Mouse (Mus musculus) lung, embryonic 16.5 days (tissue): Measurements from ENCODE around the gene Fam129c. TPM values are rescaled to one million over a fixed set of nuclear protein-coding genes. Genes with fewer than 3 reads are reported as not detected.
A peak's percentile ranks its signal among the peaks of the same experiment; 100 is the strongest.

Experiments used
- ATAC-seq: fragments of 200-750 bp; cut with Nextera tagmentation; 2 replicates; pipeline ENCODE4 v1.8.0; 2017; ENCODE audit warnings: low read depth, mild to moderate bottlenecking, moderate library complexity
- H3K27ac ChIP-seq: fragments of 300-500 bp; sonication (generic); 2 replicates; pipeline ENCODE4 v1.5.1; 2014; ENCODE audit warnings: mild to moderate bottlenecking, control low read depth, low read length
- H3K27me3 ChIP-seq: fragments of 300-500 bp; sonication (generic); 2 replicates; pipeline ENCODE4 v1.6.1; 2014; ENCODE audit warnings: low read depth, low read length, mixed read lengths; ENCODE audit not compliant: control insufficient read depth, insufficient read depth
- H3K36me3 ChIP-seq: fragments of 300-500 bp; sonication (generic); 2 replicates; pipeline ENCODE4 v1.6.1; 2014; ENCODE audit warnings: low read length; ENCODE audit not compliant: control insufficient read depth, insufficient read depth
- H3K4me1 ChIP-seq: fragments of 300-500 bp; sonication (generic); replicated peaks from 2 replicates; pipeline ENCODE4 v1.6.1; 2014; ENCODE audit warnings: low read length, mixed read lengths; ENCODE audit not compliant: control insufficient read depth, insufficient read depth
- H3K4me2 ChIP-seq: fragments of 300-500 bp; sonication (generic); 2 replicates; pipeline ENCODE4 v1.6.1; 2014; ENCODE audit warnings: low read depth, low read length, control low read depth
- H3K4me3 ChIP-seq: fragments of 300-500 bp; sonication (generic); 2 replicates; pipeline ENCODE4 v1.5.1; 2014; ENCODE audit warnings: mild to moderate bottlenecking, low read length, control low read depth
- H3K9ac ChIP-seq: fragments of 300-500 bp; sonication (generic); 2 replicates; pipeline ENCODE4 v1.6.1; 2014; ENCODE audit warnings: low read length, control low read depth
- H3K9me3 ChIP-seq: fragments of 300-500 bp; sonication (generic); 2 replicates; pipeline ENCODE4 v1.6.1; 2016; ENCODE audit warnings: low read length; ENCODE audit not compliant: control insufficient read depth
- WGBS: fragments of 180-500 bp; shearing (Covaris S2); extraction: QIAGEN DNeasy Blood & Tissue Kit; methylation state at CpG from one replicate; pipeline ENCODE4 v1.1.7; 2014; 5-methylcytosine and 5-hydroxymethylcytosine counted together
- polyA plus RNA-seq: library from polyadenylated mRNA; unstranded; fragments of >200 nt; fragmentation: Nextera tagmentation; extraction: Ambion mirVana; gene quantifications from 2 replicates; pipeline ENCODE4 v1.2.1, GENCODE M21; 2015

The Fam129c gene
- polyA plus RNA-seq, 1 experiment from 2014 or later = 2.7 TPM

DNA sequence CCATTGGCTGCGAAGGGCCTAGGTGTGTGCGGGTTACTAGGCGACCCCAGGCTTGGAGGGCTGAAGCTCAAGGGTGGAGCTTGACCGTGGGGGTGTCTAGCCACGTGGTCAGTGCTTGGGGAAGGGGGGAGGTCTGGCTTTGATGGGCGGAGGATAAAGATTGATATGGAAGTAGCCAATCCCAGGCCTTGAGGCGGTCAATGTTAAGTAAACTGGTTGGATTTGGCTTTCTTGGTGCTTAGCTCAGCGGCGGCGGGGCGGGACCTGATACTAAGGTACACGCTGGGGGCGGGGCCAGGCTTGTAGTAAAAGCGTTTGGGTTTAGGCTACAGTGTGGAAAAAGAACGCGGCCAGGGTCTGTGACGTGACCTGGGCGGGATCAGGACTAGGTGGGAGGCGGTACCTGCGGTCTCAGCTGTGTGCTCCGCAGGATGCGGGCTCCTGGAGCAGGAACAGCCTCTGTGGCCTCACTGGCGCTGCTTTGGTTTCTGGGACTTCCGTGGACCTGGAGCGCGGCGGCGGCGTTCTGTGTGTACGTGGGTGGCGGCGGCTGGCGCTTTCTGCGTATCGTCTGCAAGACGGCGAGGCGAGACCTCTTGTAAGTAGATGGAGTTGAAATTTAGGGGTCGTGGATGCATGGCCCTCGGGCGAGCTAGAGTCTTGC lies 27.0 kb upstream of the Fam129c start:
- ATAC-seq = peak; percentile 87
- peak overlapping the region; percentile 85 for H3K27ac ChIP-seq
- WGBS = under 1% methylated on average over 41 of the region's 41 CpGs

DNA sequence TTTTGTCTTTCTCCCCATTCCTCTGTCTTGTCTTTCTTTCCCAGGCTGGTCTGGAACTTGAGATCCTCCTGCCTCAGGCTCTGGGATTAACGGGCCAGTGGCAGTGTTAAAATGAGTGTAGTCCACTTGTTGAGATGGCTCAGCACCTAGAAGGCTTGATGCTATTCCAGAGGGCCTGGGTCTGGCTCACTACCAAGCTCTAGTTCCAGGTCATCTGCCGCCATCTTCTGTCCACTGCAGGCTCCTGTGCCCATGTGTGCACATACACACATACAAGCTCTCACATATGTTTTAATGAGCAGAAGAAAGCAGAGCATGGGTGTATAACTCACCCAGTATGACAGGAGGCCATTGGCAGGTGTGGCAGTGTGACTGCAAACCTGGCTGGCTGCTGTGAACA lies 25.4 kb upstream of the Fam129c start:
- no peaks in the 10 kb centered on the region for H3K36me3 ChIP-seq
- H3K4me1 ChIP-seq = peaks cover 9% of the 10 kb centered on the region
- no peaks in the 10 kb centered on the region for H3K9me3 ChIP-seq
- no peak for ATAC-seq
- H3K4me3 ChIP-seq = no peak overlapping the region
- WGBS = 77% methylated on average over 2 of the region's 2 CpGs
- H3K27ac ChIP-seq = peak overlapping the region; percentile 60; the same call in 1 of the 2 replicates
- no peaks in the 10 kb centered on the region for H3K27me3 ChIP-seq
- no peak overlapping the region for H3K4me2 ChIP-seq
- no peak overlapping the region for H3K9ac ChIP-seq

More for the DNA sequence above, 27.0 kb upstream of the Fam129c start:
- Histone ChIP-seq H3K4me1 (peaks cover 9% of the 10 kb centered on the region), H3K9ac (peak overlapping the region; percentile 67), H3K36me3 (no peaks in the 10 kb centered on the region), H3K9me3 (no peaks in the 10 kb centered on the region), H3K4me3 (peak overlapping the region; percentile 62), H3K27me3 (no peaks in the 10 kb centered on the region), H3K4me2 (peak overlapping the region; percentile 74)

DNA sequence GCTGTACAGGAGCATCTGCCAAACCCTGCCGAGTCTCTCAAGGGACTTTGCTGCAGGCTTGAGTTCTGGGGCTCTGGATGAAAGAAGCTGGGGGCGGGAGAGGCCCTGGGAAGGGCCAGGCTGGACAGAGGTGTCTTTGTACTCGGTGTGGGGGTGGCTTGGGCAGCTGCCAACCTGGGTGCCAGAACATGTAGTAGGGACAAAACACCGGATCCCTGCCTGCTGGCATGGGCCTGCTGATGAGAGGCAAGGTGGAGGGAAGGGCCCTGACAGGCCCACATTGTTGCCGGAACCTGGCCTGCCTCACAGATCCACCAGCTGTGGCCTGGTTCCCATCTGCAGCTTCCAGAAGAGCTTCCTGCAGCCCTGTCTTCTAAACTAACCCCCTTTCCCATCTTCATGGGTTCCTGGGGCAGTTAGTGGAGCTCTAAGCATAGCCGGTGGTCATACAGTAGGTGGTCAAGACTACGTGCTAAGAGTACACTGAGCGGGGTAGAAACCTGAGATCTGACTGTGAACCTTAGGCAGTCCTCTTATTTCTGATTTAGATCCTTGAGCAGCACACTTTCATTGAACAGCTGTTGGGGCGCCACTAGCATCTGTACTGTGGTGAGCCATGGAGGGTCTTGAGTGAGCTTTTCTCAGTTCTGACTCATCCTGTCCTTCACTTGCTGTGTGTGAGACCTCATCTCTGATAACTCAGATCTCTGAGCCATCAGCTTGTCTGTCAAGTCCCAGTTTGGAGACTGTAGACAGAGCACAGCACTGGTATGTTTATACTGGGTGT lies 24.4 kb upstream of the Fam129c start:
- ATAC-seq = peak; percentile 5; the same call in 1 of the 2 replicates
- Histone ChIP-seq H3K27ac (peak overlapping the region; percentile 60), H3K27me3 (no peaks in the 10 kb centered on the region), H3K9ac (no peak overlapping the region), H3K9me3 (no peaks in the 10 kb centered on the region), H3K36me3 (no peaks in the 10 kb centered on the region), H3K4me3 (no peak overlapping the region), H3K4me1 (peaks cover 9% of the 10 kb centered on the region), H3K4me2 (no peak overlapping the region)
- WGBS = 59% methylated on average over 9 of the region's 9 CpGs

DNA sequence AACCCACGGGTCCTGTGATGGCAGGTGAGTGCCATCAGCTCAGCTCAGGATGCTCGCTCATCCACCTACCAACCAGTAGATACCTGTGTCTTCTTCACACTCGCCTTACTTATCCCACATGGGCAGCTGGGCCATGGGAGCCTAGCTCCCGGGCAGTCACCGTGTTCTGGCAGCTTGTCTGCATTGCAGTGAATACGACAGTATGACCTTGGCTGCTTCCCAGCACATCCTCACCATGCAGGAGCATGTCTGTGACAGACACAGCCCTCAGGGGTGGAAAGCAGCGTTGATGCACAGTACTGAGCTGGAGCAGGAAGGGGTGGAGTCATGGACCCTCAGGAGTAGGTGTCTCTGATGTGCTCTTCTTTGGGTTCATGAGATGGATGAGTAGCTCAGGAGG lies 23.0 kb upstream of the Fam129c start:
- no peak for ATAC-seq

DNA sequence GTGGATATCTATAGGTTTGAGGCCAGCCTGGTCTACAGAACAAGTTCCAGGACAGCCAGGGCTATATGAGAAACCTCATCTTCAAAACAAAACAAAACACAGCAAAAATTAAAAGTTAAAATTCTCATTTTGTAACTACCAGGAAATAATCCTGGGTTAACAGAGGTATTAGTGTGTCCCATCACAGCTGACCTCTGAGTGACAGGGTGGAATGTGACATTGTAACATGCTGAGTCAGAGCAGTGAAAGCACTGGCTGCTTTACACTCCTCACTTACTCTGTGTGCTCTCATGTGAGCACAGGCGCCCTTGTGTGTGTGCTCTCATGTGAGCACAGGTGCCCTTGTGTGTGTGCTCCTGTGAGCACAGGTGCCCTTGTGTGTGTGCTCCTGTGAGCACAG lies 22.4 kb upstream of the Fam129c start:
- H3K36me3 ChIP-seq = no peaks in the 10 kb centered on the region
- no peaks in the 10 kb centered on the region for H3K4me1 ChIP-seq
- no peak overlapping the region for H3K4me3 ChIP-seq
- H3K27ac ChIP-seq = no peak overlapping the region
- no peaks in the 10 kb centered on the region for H3K9me3 ChIP-seq
- no peak overlapping the region for H3K4me2 ChIP-seq
- no peaks in the 10 kb centered on the region for H3K27me3 ChIP-seq
- ATAC-seq = no peak
- WGBS = 50% methylated on average over 1 of the region's 1 CpGs
- no peak overlapping the region for H3K9ac ChIP-seq

More for the DNA sequence above, 23.0 kb upstream of the Fam129c start:
- no peak overlapping the region for H3K4me3 ChIP-seq
- no peaks in the 10 kb centered on the region for H3K9me3 ChIP-seq
- H3K4me2 ChIP-seq = no peak overlapping the region
- H3K27me3 ChIP-seq = no peaks in the 10 kb centered on the region
- no peak overlapping the region for H3K9ac ChIP-seq
- no peaks in the 10 kb centered on the region for H3K36me3 ChIP-seq
- no peak overlapping the region for H3K27ac ChIP-seq
- no peaks in the 10 kb centered on the region for H3K4me1 ChIP-seq
- 64% methylated on average over 7 of the region's 7 CpGs for WGBS

DNA sequence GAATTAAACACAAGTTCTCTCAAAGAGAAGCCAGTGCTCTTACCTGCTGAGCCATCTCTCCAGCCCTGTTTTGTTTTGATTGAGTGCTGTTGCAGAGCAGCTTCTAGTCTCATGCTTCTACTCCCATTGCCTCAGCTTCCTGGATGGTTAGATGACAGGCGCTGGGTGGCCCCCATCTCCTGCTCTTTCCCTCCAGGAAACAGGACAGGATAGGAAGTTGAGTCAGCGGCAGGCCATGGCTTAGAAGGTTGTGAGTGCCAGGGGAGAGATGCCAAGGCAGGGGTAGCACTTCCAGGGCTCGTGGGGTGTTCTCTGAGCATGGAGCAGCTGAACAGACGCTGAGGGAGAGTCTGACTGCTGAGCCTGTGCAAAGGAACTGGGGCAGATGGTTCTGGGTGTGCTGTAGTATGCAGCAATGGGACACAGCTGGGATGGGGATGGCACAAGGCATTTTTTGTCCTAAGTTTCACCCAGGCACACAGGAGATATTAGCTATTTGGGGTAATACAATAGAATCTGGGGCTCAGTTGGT lies 19.5 kb upstream of the Fam129c start:
- no peak overlapping the region for H3K4me3 ChIP-seq
- no peak overlapping the region for H3K4me2 ChIP-seq
- H3K9ac ChIP-seq = no peak overlapping the region
- WGBS = 53% methylated on average over 4 of the region's 4 CpGs
- 0 out of 2 replicates have a peak, but pooled peaks cover 2% of the 10 kb centered on the region for H3K36me3 ChIP-seq
- no peak overlapping the region for H3K27ac ChIP-seq
- no peaks in the 10 kb centered on the region for H3K9me3 ChIP-seq
- no peaks in the 10 kb centered on the region for H3K27me3 ChIP-seq
- ATAC-seq = no peak
- no peaks in the 10 kb centered on the region for H3K4me1 ChIP-seq

DNA sequence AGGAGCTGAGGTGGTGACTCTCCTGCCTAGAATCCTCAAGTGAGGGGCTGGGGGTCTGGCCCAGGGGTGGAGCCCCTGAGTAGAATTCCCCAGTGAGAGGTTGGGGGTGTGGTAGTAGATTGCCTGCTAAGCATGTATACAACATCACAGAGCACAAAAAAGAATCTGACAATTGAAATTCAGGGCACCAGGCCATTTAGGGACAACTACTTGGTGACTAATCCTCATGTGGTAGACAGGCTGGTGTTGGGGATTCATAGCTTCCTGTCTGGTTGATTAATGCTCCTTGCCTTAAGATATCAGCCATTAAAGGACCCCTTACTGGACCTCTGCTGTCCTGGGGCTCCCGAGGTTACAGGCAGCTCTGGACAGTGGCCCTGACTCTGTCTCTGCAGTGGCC lies 18.4 kb upstream of the Fam129c start:
- ATAC-seq = no peak
- Histone ChIP-seq H3K27ac (no peak overlapping the region), H3K9ac (no peak overlapping the region), H3K4me1 (no peaks in the 10 kb centered on the region), H3K4me3 (no peak overlapping the region), H3K36me3 (peaks cover 2% of the 10 kb centered on the region; the same call in 1 of the 2 replicates), H3K27me3 (no peaks in the 10 kb centered on the region), H3K4me2 (no peak overlapping the region), H3K9me3 (no peaks in the 10 kb centered on the region)
- 61% methylated on average over 1 of the region's 1 CpGs for WGBS

DNA sequence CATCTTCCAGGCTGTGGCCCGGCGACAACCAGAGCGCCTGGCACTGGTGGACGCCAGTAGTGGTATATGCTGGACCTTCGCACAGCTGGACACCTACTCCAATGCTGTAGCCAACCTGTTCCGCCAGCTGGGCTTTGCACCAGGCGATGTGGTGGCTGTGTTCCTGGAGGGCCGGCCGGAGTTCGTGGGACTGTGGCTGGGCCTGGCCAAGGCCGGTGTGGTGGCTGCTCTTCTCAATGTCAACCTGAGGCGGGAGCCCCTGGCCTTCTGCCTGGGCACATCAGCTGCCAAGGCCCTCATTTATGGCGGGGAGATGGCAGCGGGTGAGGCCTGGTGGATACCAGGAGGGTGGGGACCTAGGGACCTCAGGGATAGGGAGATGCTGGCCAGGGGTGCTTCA lies 18.0 kb upstream of the Fam129c start:
- 0 out of 2 replicates have a peak, but pooled peaks have one; percentile 6 for ATAC-seq
- 82% methylated on average over 14 of the region's 14 CpGs for WGBS
- no peak overlapping the region for H3K9ac ChIP-seq
- H3K9me3 ChIP-seq = no peaks in the 10 kb centered on the region
- no peak overlapping the region for H3K4me3 ChIP-seq
- peaks cover 7% of the 10 kb centered on the region; the same call in 1 of the 2 replicates for H3K36me3 ChIP-seq
- no peak overlapping the region for H3K27ac ChIP-seq
- no peaks in the 10 kb centered on the region for H3K27me3 ChIP-seq
- no peaks in the 10 kb centered on the region for H3K4me1 ChIP-seq
- H3K4me2 ChIP-seq = no peak overlapping the region

DNA sequence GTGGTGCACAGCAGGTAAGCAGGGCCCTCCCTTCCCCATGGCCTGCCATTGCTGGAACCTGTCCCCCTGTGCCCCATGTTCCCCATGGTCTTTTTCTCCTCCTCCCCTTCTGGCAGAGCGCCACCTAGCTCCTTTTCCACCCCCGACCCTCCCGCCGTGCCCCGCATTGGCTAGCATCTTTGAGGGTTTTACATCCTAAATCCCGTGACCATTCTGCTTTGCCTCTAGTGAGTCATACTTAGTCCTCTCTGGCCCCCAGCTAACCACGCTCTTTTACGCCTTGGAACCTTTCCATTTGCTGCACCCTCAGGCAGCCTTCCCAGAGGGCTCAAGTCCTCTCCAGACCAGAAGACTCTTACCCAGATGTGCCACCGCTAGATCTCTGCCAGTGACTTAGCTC lies 17.2 kb upstream of the Fam129c start:
- no peak overlapping the region for H3K27ac ChIP-seq
- no peak overlapping the region for H3K9ac ChIP-seq
- H3K4me3 ChIP-seq = no peak overlapping the region
- no peak overlapping the region for H3K4me2 ChIP-seq
- peaks cover 9% of the 10 kb centered on the region; the same call in 1 of the 2 replicates for H3K36me3 ChIP-seq
- no peaks in the 10 kb centered on the region for H3K27me3 ChIP-seq
- no peaks in the 10 kb centered on the region for H3K9me3 ChIP-seq
- 40% methylated on average over 9 of the region's 9 CpGs for WGBS
- no peak for ATAC-seq
- no peaks in the 10 kb centered on the region for H3K4me1 ChIP-seq
